Mouse (Mus musculus): ENCODE data around the gene Cachd1.

Cachd1 gene

GRCm38 (mm10) chr4:100922816-100923554, 146.5 kb downstream of the Cachd1 start:
- no peak for DNase-seq (ENCODE audit: low read depth)

DNA sequence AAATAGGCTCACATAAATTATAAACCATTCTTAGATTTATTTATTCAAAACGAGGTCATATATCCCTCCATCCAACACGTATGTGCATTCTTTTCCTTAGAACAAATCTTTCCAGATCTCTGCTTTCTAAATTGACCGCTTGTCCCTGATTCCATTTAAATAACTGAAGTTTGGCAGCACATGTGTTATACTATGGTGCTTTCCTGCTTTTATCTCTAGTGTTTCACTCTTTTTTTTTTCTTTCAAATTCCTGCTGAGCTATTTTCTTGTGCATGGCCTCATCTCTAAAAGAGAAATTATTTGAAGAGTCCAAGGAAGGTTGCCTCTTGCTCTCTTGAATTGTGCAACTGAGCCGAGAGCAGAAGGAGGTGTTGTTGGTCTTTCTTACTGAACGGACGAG, 147.1 kb downstream of the Cachd1 start:
- DNase-seq (ENCODE audit: low read depth): no peak

- DNase-seq (ENCODE audit: low read depth): no peak
Observed at GRCm38 (mm10) chr4:100924276-100924675, 147.8 kb downstream of the Cachd1 start.

DNA sequence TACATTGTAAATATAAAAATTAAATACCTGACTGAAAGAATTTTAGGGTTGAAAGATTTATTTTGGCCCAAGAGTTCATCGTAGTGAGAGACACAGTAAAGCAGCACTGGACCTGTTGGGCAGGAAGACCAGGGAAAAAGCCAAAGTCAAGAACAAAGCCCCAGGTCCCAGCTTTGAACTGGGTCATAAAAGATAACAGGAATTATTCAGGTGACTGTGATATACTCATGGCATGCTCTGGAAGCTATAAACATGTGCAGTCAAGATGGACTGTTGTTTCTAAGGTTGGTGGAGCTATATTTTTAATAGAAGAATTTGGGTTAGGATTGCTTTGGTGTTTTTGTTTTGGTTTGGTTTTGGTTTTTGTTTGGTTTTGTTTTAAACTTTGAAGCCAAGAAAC, 148.7 kb downstream of the Cachd1 start:
- DNase-seq (ENCODE audit: low read depth): no peak

DNA sequence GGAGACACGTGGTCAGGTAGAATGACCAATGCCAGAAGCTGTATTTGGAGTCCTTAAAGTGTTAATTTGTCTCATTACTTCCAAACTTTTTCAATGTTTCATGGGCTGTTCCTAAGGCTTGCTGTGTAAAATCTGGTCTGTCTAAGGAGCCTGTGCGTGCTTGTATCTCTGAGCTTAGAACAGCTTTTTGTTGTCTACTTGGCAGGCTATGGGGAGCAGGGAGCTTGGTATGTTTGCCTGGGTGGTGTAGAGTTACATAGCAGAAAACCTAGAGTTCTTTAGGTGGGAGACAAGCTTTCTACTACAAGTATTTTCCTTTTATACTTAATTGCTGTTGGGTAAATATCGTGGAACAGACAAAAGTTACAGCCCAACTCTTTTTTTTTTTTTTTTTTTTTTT, 150.1 kb downstream of the Cachd1 start:
- DNase-seq (ENCODE audit: low read depth): no peak

DNA sequence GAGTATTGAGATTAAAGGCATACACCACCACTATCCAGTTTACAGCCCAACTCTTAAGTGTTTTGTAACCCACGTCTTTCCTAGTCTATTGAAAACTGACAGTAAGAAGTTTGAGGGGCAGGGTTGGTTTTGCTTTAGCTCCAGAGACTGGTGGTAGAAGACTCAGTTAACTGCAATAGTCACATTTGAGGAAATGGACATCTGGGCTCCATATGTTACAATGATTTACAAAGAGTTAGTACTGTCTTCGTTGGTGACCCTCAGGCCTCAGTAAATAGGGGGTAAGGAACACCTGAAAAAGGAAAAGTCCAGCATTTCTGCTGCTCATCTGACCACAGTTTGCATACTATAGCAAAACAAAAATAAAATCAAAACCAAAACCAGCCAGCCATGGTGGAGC, 150.6 kb downstream of the Cachd1 start:
- DNase-seq (ENCODE audit: low read depth): no peak

DNA sequence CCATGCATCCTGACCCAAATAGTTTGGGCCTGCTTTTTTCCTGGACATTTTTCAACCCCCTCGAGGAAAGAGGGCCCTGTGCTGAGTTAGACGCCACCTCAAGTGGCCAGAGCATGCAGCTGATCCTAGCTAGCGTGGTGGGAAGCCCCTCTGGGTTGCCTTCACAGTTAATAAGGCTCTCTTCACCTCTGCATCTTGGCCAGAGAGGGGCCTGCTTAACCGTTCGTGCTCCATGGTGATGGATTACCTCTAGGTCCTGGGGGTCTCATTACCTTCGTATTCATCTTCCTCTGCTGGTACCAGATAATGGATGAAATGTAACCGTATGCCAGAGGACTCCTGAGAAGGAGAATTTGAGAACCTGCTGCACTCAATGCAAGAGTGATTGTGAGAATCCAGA, 167.2 kb downstream of the Cachd1 start:
- DNase-seq (ENCODE audit: low read depth): no peak

DNA sequence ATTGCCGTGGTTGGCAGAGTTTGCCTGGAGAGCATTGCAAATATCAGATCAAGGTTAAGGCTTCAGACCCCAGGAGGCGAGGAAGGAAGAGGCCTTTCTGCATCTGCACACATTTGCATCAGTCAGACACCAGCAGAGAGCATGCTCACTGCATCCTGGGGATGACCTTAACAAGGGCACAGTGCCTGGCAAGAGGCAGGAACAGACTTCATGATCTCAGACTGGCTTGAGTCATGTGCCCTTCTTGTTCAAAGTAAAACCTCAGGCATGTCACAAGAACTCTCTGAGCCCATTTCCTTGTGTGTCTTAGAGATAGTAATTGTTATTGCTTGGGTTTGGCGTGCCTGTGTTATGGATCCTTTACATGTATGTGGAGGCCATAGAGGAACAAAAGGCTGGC, 167.8 kb downstream of the Cachd1 start:
- no peak for DNase-seq (ENCODE audit: low read depth)

- peak; percentile 2 for DNase-seq (ENCODE audit: low read depth)
Observed at GRCm38 (mm10) chr4:100945171-100945899, 168.9 kb downstream of the Cachd1 start.

DNA sequence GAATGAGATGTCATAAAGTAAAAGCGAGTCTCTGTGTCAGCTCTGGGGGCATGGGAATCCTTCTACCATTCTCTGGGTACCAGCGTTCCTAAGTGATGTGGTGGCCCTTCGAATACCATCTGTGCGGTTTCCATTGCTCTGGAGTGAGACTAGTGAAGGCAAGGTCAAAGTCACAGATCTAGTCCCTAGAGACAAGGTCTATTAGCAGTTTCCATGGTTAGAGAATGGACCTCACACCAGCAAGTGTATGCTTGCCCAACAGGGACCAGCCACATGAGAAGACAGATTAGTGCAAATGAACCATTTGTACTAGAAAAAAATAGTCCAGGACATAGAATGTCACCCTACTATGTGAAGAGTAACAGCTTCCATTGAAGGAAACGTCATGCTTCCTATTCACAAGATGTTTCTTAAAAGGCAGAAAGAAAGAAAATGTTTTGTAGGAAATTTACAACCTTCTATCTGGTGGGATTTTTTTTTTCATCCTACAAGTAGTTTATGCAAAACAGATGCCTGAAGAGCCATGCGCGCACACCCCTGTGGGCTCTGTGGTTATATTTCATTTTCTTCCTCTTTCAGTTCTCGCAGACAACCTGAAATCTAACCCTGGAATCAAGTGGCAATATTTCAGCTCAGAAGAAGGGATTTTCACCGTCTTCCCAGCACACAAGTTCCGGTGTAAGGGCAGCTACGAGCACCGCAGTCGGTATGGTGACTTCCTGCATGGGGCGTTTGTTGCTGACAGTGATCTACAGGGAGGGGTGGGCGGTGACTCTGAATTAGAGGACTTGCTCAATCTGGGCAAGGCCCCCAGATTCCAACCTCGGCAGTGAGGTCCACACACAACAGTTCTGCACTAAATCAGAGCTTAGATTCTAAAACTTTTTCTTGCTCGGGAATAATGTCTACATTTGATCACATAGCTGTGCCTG, 172.3 kb downstream of the Cachd1 start:
- DNase-seq (ENCODE audit: low read depth): no peak

GRCm38 (mm10) chr4:100950316-100950715, 173.8 kb downstream of the Cachd1 start:
- DNase-seq (ENCODE audit: low read depth): no peak

- DNase-seq (ENCODE audit: low read depth): no peak
Observed at GRCm38 (mm10) chr4:100951876-100952275, 175.4 kb downstream of the Cachd1 start.

GRCm38 (mm10) chr4:100963341-100963740, 186.9 kb downstream of the Cachd1 start:
- DNase-seq (ENCODE audit: low read depth): no peak

GRCm38 (mm10) chr4:100963796-100964195, 187.3 kb downstream of the Cachd1 start:
- no peak for DNase-seq (ENCODE audit: low read depth)

DNA sequence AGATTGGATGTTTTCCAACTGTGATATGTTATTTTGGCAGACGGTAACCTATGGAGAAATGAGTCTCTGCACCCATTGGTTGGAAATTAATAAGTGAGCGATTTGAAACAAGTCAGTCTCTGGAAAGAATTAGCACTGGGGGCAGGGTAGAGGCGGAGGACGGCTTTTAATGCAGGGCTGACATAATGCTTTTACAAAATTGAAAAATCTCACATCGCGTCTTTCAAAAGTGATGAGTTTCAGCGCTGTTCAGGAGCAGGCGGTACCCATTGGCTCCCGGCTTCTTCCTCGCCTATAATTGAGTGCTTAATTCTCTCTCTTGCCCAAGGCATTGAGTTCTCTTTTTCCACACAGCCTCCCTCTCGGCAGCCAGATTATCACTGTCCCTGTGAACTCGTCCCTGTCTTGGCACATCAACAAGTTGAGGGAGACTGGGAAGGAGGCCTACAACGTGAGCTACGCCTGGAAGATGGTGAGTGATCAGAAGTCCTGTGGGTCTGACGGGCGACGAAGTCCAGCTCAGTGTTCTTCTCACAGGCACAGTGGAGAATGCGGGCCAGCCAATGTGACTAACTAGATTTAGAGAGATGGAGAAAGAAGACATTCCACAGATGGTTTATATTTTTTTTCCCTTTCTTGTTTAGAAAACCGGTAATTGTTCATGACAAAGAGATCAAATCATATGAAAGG, 191.4 kb downstream of the Cachd1 start:
- no peak for DNase-seq (ENCODE audit: low read depth)

GRCm38 (mm10) chr4:100973641-100974454, 197.4 kb downstream of the Cachd1 start:
- DNase-seq (ENCODE audit: low read depth): no peak

- no peak for DNase-seq (ENCODE audit: low read depth)
Observed at GRCm38 (mm10) chr4:100974455-100975035, 198.1 kb downstream of the Cachd1 start.

DNA sequence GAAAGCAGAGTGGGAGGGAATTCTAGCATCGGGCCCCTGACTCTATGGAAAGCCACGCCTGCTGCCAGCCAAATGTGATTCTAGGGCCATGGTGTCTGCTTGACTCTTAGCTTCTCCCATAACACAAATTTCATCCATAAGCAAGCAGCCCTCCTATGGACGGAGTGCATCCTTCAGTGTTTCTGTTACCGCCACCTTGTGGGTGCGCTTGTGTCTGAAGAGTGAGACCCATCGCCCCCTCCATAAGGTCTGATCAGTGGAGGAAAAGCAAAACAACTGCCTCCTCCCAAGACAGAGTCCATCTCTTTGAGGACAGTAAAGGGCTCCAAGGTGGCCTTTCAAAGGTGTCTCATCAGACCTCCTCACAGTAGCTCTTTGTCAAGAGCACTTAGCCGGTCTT, 201.0 kb downstream of the Cachd1 start:
- no peak for DNase-seq (ENCODE audit: low read depth)

DNA sequence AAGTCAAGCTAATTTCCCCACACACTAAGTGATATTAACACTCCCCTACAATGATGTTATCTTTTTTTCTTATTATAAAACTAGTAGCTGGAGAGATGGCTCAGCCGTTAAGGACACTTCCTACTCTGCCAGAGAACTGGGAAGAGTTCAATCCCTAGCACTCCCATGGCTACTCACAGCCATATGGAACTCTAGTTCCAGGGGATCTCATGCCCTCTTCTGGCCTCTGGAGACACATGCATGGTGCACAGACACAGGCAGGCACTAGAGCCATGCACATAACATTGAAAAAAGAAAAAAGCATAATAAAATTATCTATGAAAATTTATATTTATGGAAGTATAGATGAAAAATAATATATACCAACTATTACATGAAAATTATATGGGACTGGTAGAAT, 210.7 kb downstream of the Cachd1 start:
- DNase-seq (ENCODE audit: low read depth): no peak

DNA sequence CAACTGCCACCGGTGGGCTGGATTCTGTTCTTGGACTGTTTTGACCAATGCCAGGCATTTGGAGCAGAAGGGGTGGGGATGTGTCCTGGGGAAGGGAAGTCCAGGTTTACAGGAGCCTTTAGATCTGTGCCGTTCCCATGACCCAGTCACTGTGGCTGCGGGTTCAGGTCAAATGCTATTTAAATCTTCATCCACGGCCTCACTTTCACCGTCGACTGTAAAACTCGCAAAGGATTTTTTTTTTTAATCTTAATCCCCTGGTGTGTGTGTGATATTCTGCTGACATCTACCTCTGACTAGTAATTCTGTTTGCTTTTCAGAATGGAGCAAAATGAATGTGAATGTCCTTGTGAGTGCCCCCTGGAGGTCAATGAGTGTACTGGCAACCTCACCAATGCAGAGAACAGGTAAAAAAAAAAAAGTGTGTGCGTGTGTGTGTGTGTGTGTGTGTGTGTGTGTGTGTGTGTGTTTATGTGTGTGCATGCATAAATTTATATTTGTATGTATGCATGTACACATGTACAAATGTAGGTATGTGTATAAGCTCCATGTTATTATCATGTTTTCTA, 211.8 kb downstream of the Cachd1 start:
- no peak for DNase-seq (ENCODE audit: low read depth)

Measured in c-Kit-positive CD71-negative TER-119-negative erythroid progenitor cells, embryonic 14.5 days (primary cell).